Mouse (Mus musculus) heart, adult 2 months (tissue): ENCODE measurements around the gene Cd80. TPM values are rescaled to one million over a fixed set of nuclear protein-coding genes. Genes with fewer than 3 reads are reported as not detected.

Experiments used
- DNase-seq, 2 experiments: peaks; one replicate each; pipeline ENCODE4 v3.0.0; 2021
- H3K27ac ChIP-seq: fragments of 200-600 bp; 2 replicates; pipeline ENCODE4 v1.8.1; 2022
- H3K27me3 ChIP-seq: fragments of 200-500 bp; 2 replicates; pipeline ENCODE4 v1.6.1; 2012; ENCODE audit warnings: mild to moderate bottlenecking, low read length, inconsistent platforms, mixed read lengths; ENCODE audit not compliant: control insufficient read depth, insufficient read depth
- H3K36me3 ChIP-seq: fragments of 200-500 bp; 2 replicates; pipeline ENCODE4 v1.6.1; 2012; ENCODE audit warnings: low read length, inconsistent platforms; ENCODE audit not compliant: control insufficient read depth, insufficient read depth
- H3K4me1 ChIP-seq: fragments of 200-500 bp; 2 replicates; pipeline ENCODE4 v1.6.1; 2011; ENCODE audit warnings: low read length; ENCODE audit not compliant: control insufficient read depth, insufficient read depth
- H3K4me3 ChIP-seq: fragments of 200-600 bp; 2 replicates; pipeline ENCODE4 v1.8.1; 2022
- H3K79me2 ChIP-seq: fragments of 200-500 bp; replicated peaks from 2 replicates; pipeline ENCODE4 v1.6.1; 2012; ENCODE audit warnings: mild to moderate bottlenecking, inconsistent platforms, low read length, moderate library complexity, mixed read lengths; ENCODE audit not compliant: control insufficient read depth, insufficient read depth
- H3K9ac ChIP-seq: fragments of 200-500 bp; 2 replicates; pipeline ENCODE4 v1.6.1; 2012; ENCODE audit warnings: low read depth, mild to moderate bottlenecking, control low read depth, inconsistent platforms, low read length, mixed read lengths
- CTCF ChIP-seq: fragments of 200-600 bp; IDR thresholded peaks from 2 replicates; pipeline ENCODE4 v1.8.1; 2022; ENCODE audit warnings: antibody characterized with exemption, mild to moderate bottlenecking, moderate library complexity
- EP300 ChIP-seq: fragments of 200-500 bp; IDR thresholded peaks from 2 replicates; pipeline ENCODE4 v1.6.1; 2011; ENCODE audit warnings: low read depth, low read length, control low read depth; ENCODE audit not compliant: insufficient read depth
- POLR2A ChIP-seq: fragments of 200-500 bp; IDR thresholded peaks from 2 replicates; pipeline ENCODE4 v1.6.1; 2011; ENCODE audit warnings: mild to moderate bottlenecking, low read depth, low read length, control low read depth; ENCODE audit not compliant: insufficient read depth
- WGBS: fragments of 180-500 bp; shearing (Covaris S2); methylation state at CpG from one replicate; pipeline ENCODE4 v1.1.7; 2018; 5-methylcytosine and 5-hydroxymethylcytosine counted together
- intact Hi-C: fragments of 180-260 bp; cut with DNase I; formaldehyde crosslinking; loops from one replicate; pipeline ENCODE4 v1.15.1; 2025
- long read RNA-seq: library from polyadenylated mRNA; stranded (forward); transcript quantifications from one replicate; pipeline ENCODE4 v2.0.0, GENCODE M21; 2021
- polyA plus RNA-seq: library from polyadenylated mRNA; depleted of rRNA; stranded (reverse); fragments of >200 nt; gene quantifications from 2 replicates; pipeline ENCODE4 v1.2.3, GENCODE M21; 2012; rRNA removed
- total RNA-seq, 2 experiments: library from RNA; stranded (reverse); gene quantifications; 2 replicates each; pipeline ENCODE4 v1.2.3; 2021

Gene Cd80
- total RNA-seq (under 1 TPM; 0.86 to 0.89 TPM), polyA plus RNA-seq (0.59 and 0.88 TPM in 2 replicates)
- long read RNA-seq, partial matches to known transcripts: 0 of 32 reads
- long read RNA-seq, other reads (novel, unspliced or antisense): 32 of 32 reads

- Histone ChIP-seq H3K27me3 (no peaks in the 10 kb centered on the region), H3K9ac (no peak within 1 kb of the TSS), H3K4me3 (no peak within 1 kb of the TSS), H3K4me1 (no peaks in the 10 kb centered on the region; the same call in 1 of the 2 replicates), H3K36me3 (no peaks in the 10 kb centered on the region), H3K79me2 (no peaks in the 10 kb centered on the region), H3K27ac (no peak within 1 kb of the TSS)
- intact Hi-C loops: no loop called here
- 68% methylated on average over 17 of the region's 17 CpGs for WGBS
- no peak for DNase-seq
- TF ChIP-seq EP300 (no peak), CTCF (no peak), POLR2A (no peak)
Observed at GRCm38 (mm10) chr16:38455511-38456418, at the start of gene Cd80. Gene Cd80 (plus strand): TSS chr16:38455561.

- Histone ChIP-seq H3K27ac (no peak overlapping the region), H3K36me3 (no peaks in the 10 kb centered on the region), H3K79me2 (no peaks in the 10 kb centered on the region), H3K27me3 (no peaks in the 10 kb centered on the region), H3K9ac (no peak overlapping the region), H3K4me1 (no peaks in the 10 kb centered on the region), H3K4me3 (no peak overlapping the region)
- no peak for DNase-seq
- no peak for TF ChIP-seq POLR2A
- TF ChIP-seq CTCF: no peak
- no peak for TF ChIP-seq EP300
- WGBS: 67% methylated on average over 5 of the region's 5 CpGs
- intact Hi-C loops: no loop called here
Observed at GRCm38 (mm10) chr16:38406293-38406692, 49.1 kb upstream of the Cd80 start.

DNA sequence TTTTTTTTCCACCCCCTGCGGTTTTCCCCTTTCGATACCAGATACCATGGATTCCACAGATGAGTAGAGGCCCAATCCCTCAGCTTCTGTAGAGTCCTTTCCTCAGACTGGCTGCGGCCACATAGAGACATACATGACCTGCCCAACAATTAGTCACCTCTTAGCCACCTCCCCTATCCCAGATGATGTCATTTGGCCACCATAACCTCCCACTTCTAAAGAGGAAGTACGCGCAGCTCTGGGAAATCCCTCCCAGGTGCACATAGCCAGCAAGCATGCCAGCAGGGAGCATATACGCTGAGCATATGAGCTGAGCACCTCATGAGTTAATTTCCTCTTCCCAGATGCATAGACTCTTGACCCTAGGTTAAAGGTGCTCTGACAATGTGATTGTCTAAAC lies 48.7 kb upstream of the Cd80 start:
- Histone ChIP-seq H3K27me3 (no peaks in the 10 kb centered on the region), H3K27ac (no peak overlapping the region), H3K79me2 (no peaks in the 10 kb centered on the region), H3K9ac (no peak overlapping the region), H3K4me1 (no peaks in the 10 kb centered on the region), H3K36me3 (no peaks in the 10 kb centered on the region), H3K4me3 (no peak overlapping the region)
- intact Hi-C loops: no loop called here
- TF ChIP-seq CTCF (no peak), POLR2A (no peak), EP300 (no peak)
- WGBS: 67% methylated on average over 6 of the region's 6 CpGs
- DNase-seq: no peak

GRCm38 (mm10) chr16:38407584-38407983 lies 47.8 kb upstream of the Cd80 start:
- no peaks in the 10 kb centered on the region for H3K27me3 ChIP-seq
- H3K4me1 ChIP-seq: no peaks in the 10 kb centered on the region
- no peaks in the 10 kb centered on the region for H3K79me2 ChIP-seq
- 55% methylated on average over 5 of the region's 5 CpGs for WGBS
- TF ChIP-seq POLR2A: no peak
- no peak for TF ChIP-seq CTCF
- TF ChIP-seq EP300: no peak
- intact Hi-C loops: no loop called here
- H3K27ac ChIP-seq: no peak overlapping the region
- no peak overlapping the region for H3K9ac ChIP-seq
- DNase-seq: no peak
- H3K4me3 ChIP-seq: no peak overlapping the region
- H3K36me3 ChIP-seq: no peaks in the 10 kb centered on the region

DNA sequence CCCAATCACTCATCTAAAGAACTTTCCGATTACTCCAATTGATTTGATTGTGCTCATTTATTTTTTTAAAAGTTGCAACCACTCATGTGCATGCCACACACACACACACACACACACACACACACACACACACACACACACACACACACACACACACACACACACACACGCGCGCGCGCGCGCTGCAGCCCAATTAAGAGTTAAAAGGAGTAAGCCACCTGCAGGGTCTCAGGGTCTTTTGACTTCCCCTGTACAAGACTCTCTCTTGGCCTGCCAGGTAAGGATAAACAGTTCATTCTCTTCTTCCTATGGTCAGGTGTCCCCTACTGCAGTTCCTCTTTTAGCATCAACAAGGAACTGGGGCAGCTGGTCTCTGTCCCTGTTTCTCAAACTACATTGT lies 46.9 kb upstream of the Cd80 start:
- H3K36me3 ChIP-seq: no peaks in the 10 kb centered on the region
- H3K79me2 ChIP-seq: no peaks in the 10 kb centered on the region
- intact Hi-C loops: no loop called here
- H3K4me3 ChIP-seq: no peak overlapping the region
- DNase-seq: no peak
- no peak for TF ChIP-seq EP300
- TF ChIP-seq POLR2A: no peak
- TF ChIP-seq CTCF: no peak
- H3K27ac ChIP-seq: no peak overlapping the region
- H3K4me1 ChIP-seq: no peaks in the 10 kb centered on the region
- 95% methylated on average over 8 of the region's 8 CpGs for WGBS
- no peaks in the 10 kb centered on the region for H3K27me3 ChIP-seq
- no peak overlapping the region for H3K9ac ChIP-seq

DNA sequence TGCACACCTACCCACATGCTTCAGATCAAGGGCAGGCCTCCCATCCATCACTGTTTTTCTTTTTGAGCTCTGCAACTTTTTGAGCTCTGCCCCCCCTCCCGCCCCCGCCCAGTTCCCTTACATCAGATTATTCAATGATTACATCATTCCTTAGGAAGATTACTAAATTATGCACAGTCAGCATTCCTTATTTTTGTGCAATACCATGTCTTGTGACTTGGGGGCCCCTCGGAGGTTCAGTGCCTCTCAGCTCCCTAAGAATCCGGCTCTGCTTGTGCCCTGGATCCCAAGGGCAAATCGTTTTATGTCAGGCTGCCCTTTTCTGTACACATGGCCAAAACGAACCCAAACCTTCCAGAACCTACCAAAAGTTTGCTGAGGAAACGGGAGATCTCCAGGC lies 40.4 kb upstream of the Cd80 start:
- TF ChIP-seq EP300 (no peak), CTCF (no peak), POLR2A (no peak)
- no peak for DNase-seq
- intact Hi-C loops: no loop called here
- Histone ChIP-seq H3K27ac (no peak overlapping the region), H3K4me1 (no peaks in the 10 kb centered on the region), H3K27me3 (no peaks in the 10 kb centered on the region), H3K79me2 (no peaks in the 10 kb centered on the region), H3K4me3 (no peak overlapping the region), H3K36me3 (no peaks in the 10 kb centered on the region), H3K9ac (no peak overlapping the region)
- WGBS: 81% methylated on average over 7 of the region's 7 CpGs
